Mouse (Mus musculus) bone marrow macrophage, adult 2 months (primary cell): Measurements from ENCODE around the gene Tapbpl.

Experiments
- CTCF ChIP-seq: IDR thresholded peaks from 2 replicates; pipeline ENCODE4 v1.5.1; 2012; ENCODE audit warnings: low read depth, mild to moderate bottlenecking, low read length, moderate library complexity
- POLR2A ChIP-seq: IDR thresholded peaks from 2 replicates; pipeline ENCODE4 v1.6.1; 2012; ENCODE audit warnings: mild to moderate bottlenecking, low read depth, low read length, borderline replicate concordance

DNA sequence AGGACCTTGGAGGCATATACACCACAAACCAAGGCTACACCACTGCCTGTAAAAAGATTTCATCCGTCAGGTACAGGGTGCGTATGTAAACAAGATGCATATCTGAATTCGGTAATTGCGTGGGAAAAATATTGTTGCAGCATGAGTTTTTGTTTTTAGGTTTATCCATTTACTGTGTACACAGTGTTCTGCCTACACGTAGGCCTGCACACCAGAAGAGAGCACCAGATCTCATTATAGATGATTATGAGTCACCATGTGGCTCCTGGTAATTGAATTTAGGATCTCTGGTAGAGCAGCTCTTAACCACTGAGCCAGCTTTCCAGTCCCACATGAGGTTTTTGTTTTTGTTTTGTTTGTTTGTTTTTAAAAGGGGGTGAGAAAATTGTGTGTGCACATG lies 34.5 kb downstream of the Tapbpl start:
- no peak for TF ChIP-seq CTCF
- no peak for TF ChIP-seq POLR2A
